Mouse (Mus musculus): ENCODE results near the gene Rela. TPM values are rescaled to one million over a fixed set of nuclear protein-coding genes. Genes with fewer than 3 reads are reported as not detected.
"Not testable (repeated sequence)": the region's sequence is repeated elsewhere in the genome, so short reads cannot be mapped to it uniquely, and the experiment has no call there.

Rela gene
- total RNA-seq, 2 experiments from 2014 or later = 25.4 to 30.2 TPM

- no peak for DNase-seq
Measured at GRCm38 (mm10) chr19:5664669-5665257, 27.5 kb downstream of the Rela start.

GRCm38 (mm10) chr19:5665465-5665864 is 28.2 kb downstream of the Rela start:
- DNase-seq = no peak

GRCm38 (mm10) chr19:5666386-5666785 is 29.1 kb downstream of the Rela start:
- no peak for DNase-seq

GRCm38 (mm10) chr19:5668372-5668771 is 31.1 kb downstream of the Rela start:
- no peak for DNase-seq

- no peak for DNase-seq
Measured at GRCm38 (mm10) chr19:5680432-5680831, 43.1 kb downstream of the Rela start.

GRCm38 (mm10) chr19:5684236-5684635 is 47.0 kb downstream of the Rela start:
- DNase-seq = no peak

GRCm38 (mm10) chr19:5684985-5685384 is 47.7 kb downstream of the Rela start:
- no peak for DNase-seq

- no peak for DNase-seq
Measured at GRCm38 (mm10) chr19:5685431-5685830, 48.1 kb downstream of the Rela start.

GRCm38 (mm10) chr19:5685861-5686260 is 48.6 kb downstream of the Rela start:
- DNase-seq = no peak

GRCm38 (mm10) chr19:5686437-5686836 is 49.2 kb downstream of the Rela start:
- no peak for DNase-seq

- DNase-seq = not testable (repeated sequence)
Measured at GRCm38 (mm10) chr19:5686954-5687353, 49.7 kb downstream of the Rela start.

GRCm38 (mm10) chr19:5687738-5688137 is 50.5 kb downstream of the Rela start:
- no peak for DNase-seq

- DNase-seq = peak; percentile 96 to 99
Measured at GRCm38 (mm10) chr19:5688200-5689087, 51.2 kb downstream of the Rela start, which contains the start of the genes Map3k11 and Pcnx3. Map3k11 (plus strand) TSS chr19:5688742. Pcnx3 (minus strand) TSS chr19:5688908.

- no peak for DNase-seq
Measured at GRCm38 (mm10) chr19:5689088-5689428, 51.8 kb downstream of the Rela start.

- peak; percentile 91 to 96 for DNase-seq
Measured at GRCm38 (mm10) chr19:5689565-5690342, 52.5 kb downstream of the Rela start.

- no peak for DNase-seq
Measured at GRCm38 (mm10) chr19:5690343-5690735, 53.1 kb downstream of the Rela start.

GRCm38 (mm10) chr19:5691601-5692000 is 54.3 kb downstream of the Rela start:
- no peak for DNase-seq

GRCm38 (mm10) chr19:5692086-5692912 is 55.0 kb downstream of the Rela start:
- peak; percentile 72 to 93 for DNase-seq

GRCm38 (mm10) chr19:5692913-5693396 is 55.7 kb downstream of the Rela start:
- peak in 1 of 2 experiments; percentile 34 for DNase-seq

GRCm38 (mm10) chr19:5693801-5694200 is 56.5 kb downstream of the Rela start:
- DNase-seq = no peak

- DNase-seq = no peak
Measured at GRCm38 (mm10) chr19:5695849-5696462, 58.7 kb downstream of the Rela start.
